Mouse (Mus musculus) brain, adult 2 months (tissue): Measurements from ENCODE around the gene Polr3gl.

ENCODE experiments used
- DNase-seq: peaks from one replicate; pipeline ENCODE4 v3.0.0; 2011; ENCODE audit warnings: low read depth, low spot score

The Polr3gl gene

GRCm38 (mm10) chr3:96573611-96574511, 20.1 kb downstream of the Polr3gl start:
- no peak for DNase-seq

- DNase-seq: no peak
These were observed 21.9 kb downstream of the Polr3gl start for GRCm38 (mm10) chr3:96571896-96572698.

GRCm38 (mm10) chr3:96571336-96571735, 22.6 kb downstream of the Polr3gl start:
- no peak for DNase-seq

GRCm38 (mm10) chr3:96570643-96571042, 23.3 kb downstream of the Polr3gl start:
- no peak for DNase-seq

- DNase-seq: no peak
These were observed 23.9 kb downstream of the Polr3gl start for GRCm38 (mm10) chr3:96569966-96570605.

GRCm38 (mm10) chr3:96569506-96569905, 24.5 kb downstream of the Polr3gl start:
- DNase-seq: no peak

GRCm38 (mm10) chr3:96568605-96569004, 25.4 kb downstream of the Polr3gl start:
- DNase-seq: no peak

GRCm38 (mm10) chr3:96566661-96567450, 27.1 kb downstream of the Polr3gl start:
- DNase-seq: no peak

- no peak for DNase-seq
These were observed 28.9 kb downstream of the Polr3gl start for GRCm38 (mm10) chr3:96565105-96565504.

GRCm38 (mm10) chr3:96564633-96565032, 29.3 kb downstream of the Polr3gl start:
- peak; percentile 37 for DNase-seq

GRCm38 (mm10) chr3:96563911-96564632, 29.9 kb downstream of the Polr3gl start:
- no peak for DNase-seq

- DNase-seq: no peak
These were observed 30.7 kb downstream of the Polr3gl start for GRCm38 (mm10) chr3:96563267-96563666.

GRCm38 (mm10) chr3:96561946-96562681, 31.9 kb downstream of the Polr3gl start:
- no peak for DNase-seq

- no peak for DNase-seq
These were observed 32.9 kb downstream of the Polr3gl start for GRCm38 (mm10) chr3:96560881-96561668.

- no peak for DNase-seq
These were observed 33.8 kb downstream of the Polr3gl start for GRCm38 (mm10) chr3:96559911-96560850.

GRCm38 (mm10) chr3:96559398-96559910, 34.5 kb downstream of the Polr3gl start:
- no peak for DNase-seq

- no peak for DNase-seq
These were observed 35.2 kb downstream of the Polr3gl start for GRCm38 (mm10) chr3:96558668-96559196.
